Mouse (Mus musculus) mouse embryonic stem cell (cell line): Measurements from ENCODE around the gene Suclg2.

Experiments
- in situ Hi-C, 2 experiments: fragments of 300-500 bp; cut with MboI; formaldehyde crosslinking; loops; 1 replicate in 1 of 2; 3 replicates in 1 of 2; pipeline ENCODE4 v1.14.3; 2019 to 2020; ENCODE audit warnings: low sequenced_read_pairs in 2 of 2, low pct_unique_long_range_greater_than_20kb in 1 of 2, mixed read lengths in 1 of 2; ENCODE audit not compliant: unreplicated experiment in 1 of 2

Suclg2 gene

GRCm38 (mm10) chr6:95514726-95515125 is 203.9 kb downstream of the Suclg2 start:
- in situ Hi-C loops: no loop called here

- in situ Hi-C loops: no loop called here
Observed at GRCm38 (mm10) chr6:95511689-95512088, 206.9 kb downstream of the Suclg2 start.

- in situ Hi-C loops: no loop called here
Observed at GRCm38 (mm10) chr6:95500771-95501170, 217.8 kb downstream of the Suclg2 start.

- in situ Hi-C loops: no loop called here
Observed at GRCm38 (mm10) chr6:95499639-95500038, 219.0 kb downstream of the Suclg2 start.

GRCm38 (mm10) chr6:95492216-95492956 is 226.2 kb downstream of the Suclg2 start:
- in situ Hi-C loops: no loop called here

- in situ Hi-C loops: no loop called here
Observed at GRCm38 (mm10) chr6:95491043-95491442, 227.6 kb downstream of the Suclg2 start.

- in situ Hi-C loops: no loop called here
Observed at GRCm38 (mm10) chr6:95485791-95486190, 232.8 kb downstream of the Suclg2 start.

GRCm38 (mm10) chr6:95484183-95484818 is 234.3 kb downstream of the Suclg2 start:
- in situ Hi-C loops: no loop called here

- in situ Hi-C loops: no loop called here
Observed at GRCm38 (mm10) chr6:95483686-95484085, 234.9 kb downstream of the Suclg2 start.

GRCm38 (mm10) chr6:95483127-95483526 is 235.5 kb downstream of the Suclg2 start:
- in situ Hi-C loops: no loop called here

GRCm38 (mm10) chr6:95479801-95480200 is 238.8 kb downstream of the Suclg2 start:
- in situ Hi-C loops: no loop called here

- in situ Hi-C loops: no loop called here
Observed at GRCm38 (mm10) chr6:95469521-95469920, 249.1 kb downstream of the Suclg2 start.

- in situ Hi-C loops: no loop called here
Observed at GRCm38 (mm10) chr6:95465322-95465721, 253.3 kb downstream of the Suclg2 start.

GRCm38 (mm10) chr6:95459372-95459771 is 259.2 kb downstream of the Suclg2 start:
- in situ Hi-C loops: no loop called here

GRCm38 (mm10) chr6:95446151-95446550 is 272.4 kb downstream of the Suclg2 start:
- in situ Hi-C loops: no loop called here

GRCm38 (mm10) chr6:95445036-95445435 is 273.6 kb downstream of the Suclg2 start:
- in situ Hi-C loops: no loop called here
